Mouse (Mus musculus) spleen, embryonic (tissue): ENCODE data around the gene D630039A03Rik.

Experiments used
- CTCF ChIA-PET: fragments of 350-600 bp; sonication (Branson Sonifier 250); formaldehyde crosslinking; loops from one replicate; lab custom pipeline; 2022; lab: Charles Lee

The D630039A03Rik gene

DNA sequence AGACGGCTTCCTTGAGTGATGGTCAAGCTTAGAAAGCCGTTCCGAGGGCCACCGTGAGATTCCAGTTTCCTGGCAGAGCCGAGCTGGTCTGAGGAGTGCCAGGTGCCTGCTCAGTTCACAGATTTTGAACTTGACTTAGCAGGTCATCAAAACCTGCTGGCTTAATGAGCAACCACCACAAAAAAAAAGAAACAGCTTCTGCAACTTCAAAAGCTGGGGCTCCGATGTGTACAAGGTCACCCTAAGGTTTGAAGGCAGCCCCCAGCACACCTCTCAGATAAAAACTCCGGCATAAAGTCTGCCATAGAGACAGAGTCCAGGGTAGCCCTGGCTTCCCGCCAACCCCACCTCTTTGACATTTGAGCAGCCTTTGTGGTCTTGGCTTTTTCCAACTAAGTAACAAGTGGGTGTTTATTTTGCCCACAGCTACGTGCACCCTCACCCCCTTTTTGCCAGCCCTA is at the start of gene D630039A03Rik:
TSS of gene D630039A03Rik (minus strand) at position 97 of the 461 bp plus-strand sequence.
- CTCF ChIA-PET, result no interaction called here

DNA sequence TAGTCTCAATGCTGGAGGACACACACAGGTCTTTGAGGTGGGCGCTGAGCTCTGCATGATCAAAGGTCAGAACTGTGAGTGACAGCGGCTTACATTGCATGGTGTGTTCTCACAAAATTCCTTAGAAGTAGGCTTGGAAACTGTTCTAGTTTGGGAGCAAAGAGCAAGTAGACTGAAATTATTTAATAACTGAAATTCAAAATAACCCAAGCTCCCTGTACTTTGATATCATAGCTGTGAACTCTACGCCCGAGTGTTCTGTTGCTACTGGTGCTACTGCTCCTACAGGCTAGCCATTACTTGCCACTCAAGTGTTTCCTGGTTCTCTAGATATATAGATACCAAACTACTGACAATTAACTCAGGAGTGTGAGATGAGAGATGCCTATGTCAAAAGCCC is 49.4 kb upstream of the D630039A03Rik start:
- CTCF ChIA-PET, result no interaction called here

DNA sequence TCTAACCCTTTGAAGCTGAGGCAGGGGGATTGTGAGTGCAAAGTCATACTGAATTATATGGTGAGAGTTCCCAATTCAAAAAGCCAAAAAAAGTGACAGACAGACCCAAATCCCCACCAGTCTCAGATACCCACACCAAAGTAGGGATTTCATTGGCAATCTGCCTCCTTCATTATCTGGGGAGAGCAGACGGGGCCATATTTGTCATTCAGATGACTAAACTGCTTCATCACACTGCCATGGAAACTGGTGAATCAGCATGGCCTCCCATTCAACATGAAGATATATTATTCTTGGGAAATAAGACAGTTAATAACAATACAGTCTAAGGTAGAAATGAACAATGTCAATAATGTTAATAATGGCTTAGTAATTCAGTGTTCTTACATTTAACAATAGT is 48.0 kb upstream of the D630039A03Rik start:
- CTCF ChIA-PET, result no interaction called here

DNA sequence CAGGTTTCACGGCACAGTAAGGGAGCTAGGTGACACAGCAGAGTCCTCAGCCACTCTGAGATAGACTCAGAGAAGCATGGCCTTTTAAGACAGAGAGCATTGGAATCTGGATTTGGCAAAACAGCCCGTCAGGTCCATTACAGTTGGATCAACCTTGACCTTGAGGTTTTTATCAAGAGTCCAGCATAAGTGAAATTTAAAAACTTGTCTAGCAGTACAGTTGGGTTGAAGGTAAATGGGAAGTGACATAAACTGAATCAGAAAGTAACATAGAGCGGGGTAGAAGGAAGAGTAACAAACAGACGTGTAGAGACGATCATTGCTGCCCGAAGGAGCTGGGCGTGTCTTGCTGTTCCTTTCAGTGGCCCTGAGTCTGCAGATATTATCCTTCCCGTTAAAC is 43.0 kb upstream of the D630039A03Rik start:
- CTCF ChIA-PET, result interaction anchor here (0.7 kb wide), 1 partner anchor 1866 kb away, joined by 7 read pairs; no protein-coding TSS in a partner anchor

DNA sequence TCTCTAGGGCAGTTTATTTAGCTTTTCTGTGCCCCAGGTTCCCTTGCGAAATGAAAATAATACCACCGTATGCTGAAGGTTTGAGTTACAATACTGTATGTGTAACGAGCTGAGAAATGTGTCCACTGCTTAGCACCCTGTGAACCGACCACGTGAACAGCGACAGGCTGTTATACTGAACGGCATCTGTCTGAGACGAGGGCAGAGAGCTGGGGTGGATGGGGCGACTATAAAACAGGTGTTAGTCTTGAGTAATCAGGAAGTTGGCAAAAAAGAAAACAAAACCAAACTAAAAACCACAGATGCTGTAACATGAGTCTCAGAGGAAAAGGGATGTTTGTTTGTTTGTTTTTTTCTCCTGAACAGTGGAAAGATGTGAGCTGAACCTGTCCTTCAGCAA is 42.0 kb upstream of the D630039A03Rik start:
- CTCF ChIA-PET, result no interaction called here

DNA sequence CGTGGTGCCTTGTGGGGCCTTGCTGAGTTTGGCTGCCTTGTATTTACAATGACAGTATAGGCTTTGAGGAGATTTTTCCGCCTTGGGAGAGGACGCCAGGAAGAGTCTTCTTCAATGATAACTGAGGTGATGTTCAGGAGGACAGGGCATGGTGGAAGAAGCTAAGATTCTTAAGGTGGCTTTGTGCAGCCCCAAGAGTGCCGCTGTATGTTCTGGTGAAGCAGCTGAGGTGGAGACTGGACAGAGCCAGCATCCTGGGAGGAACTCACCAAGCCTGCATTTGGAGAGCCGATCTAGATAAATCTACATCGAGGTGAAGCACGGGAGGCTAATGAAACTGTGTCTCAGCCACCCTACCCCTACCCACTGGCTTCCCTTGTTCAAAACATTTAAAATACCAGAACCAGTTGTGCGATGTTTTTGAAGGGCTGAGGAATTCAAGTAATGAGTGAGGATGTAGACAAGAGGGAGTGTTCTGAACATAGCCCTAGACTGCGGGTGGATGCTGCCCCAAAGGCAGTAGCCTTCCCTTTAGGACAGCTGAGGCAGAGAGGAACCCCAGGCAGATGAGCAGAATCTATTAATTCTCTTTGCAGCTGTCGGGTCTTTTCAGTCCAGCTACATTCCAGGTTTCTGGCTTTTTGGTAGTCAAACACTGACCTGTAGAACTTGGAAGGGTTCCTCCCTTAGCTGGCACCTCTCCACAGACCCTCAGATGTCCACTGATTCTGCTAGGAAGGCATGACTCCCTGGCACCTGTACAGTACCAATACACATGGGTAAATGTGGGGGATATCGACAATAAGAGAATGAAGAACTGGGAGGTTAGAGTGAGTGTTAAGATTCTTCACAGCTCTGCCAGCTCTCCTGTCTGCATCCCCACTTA is 41.3 kb upstream of the D630039A03Rik start:
- CTCF ChIA-PET, result interaction anchor here (0.6 kb wide), 1 partner anchor 145 kb away, joined by 3 read pairs; no protein-coding TSS in a partner anchor

DNA sequence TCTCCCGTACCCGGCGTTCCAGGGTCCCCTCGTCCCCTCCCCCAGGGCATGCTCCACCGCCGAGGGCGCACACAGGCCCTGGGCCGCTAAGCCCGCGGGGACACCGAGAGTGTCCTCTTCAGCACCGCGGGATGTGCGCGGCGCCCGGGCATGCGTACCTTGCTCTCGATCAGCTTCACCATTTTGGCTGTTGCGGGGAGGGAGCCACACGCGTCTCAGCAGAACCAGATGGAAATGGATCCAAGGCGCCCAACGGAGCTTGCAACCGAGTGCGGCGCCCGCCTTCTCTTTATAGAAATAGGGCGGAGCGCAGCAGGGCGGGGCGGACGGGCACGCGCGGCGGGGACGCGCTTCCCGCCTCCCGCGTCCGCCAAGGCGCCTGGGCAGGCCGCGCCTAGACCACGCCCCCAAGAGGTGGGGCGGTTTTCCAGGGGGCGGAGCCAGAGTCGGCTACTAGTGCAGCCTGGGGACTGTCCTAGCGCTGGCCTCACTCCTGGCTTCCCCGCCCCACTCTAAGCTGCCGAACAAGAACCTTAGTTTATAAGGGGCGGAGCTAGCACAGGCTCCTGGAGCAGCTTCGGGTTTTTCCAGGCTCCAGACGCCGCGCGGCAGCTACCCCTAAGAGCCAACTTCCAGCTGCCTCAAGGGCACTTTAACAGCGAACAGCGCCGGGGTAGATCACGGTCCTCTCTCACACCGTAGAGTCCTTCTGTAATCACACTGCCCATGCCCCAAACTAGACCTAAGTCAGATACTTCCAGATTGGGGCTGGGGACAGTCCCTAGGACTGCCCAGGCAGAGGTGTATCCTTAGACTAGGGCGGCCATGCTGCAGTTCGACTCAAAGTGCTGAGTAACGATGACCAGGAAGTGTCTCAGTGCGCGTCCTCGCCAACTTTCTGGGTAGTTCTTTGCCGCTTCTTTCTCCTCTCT is 40.2 kb upstream of the D630039A03Rik start, which contains the start of gene Txn1:
TSS of gene Txn1 (minus strand) at position 383 of the 932 bp plus-strand sequence.
- CTCF ChIA-PET, result no interaction called here

DNA sequence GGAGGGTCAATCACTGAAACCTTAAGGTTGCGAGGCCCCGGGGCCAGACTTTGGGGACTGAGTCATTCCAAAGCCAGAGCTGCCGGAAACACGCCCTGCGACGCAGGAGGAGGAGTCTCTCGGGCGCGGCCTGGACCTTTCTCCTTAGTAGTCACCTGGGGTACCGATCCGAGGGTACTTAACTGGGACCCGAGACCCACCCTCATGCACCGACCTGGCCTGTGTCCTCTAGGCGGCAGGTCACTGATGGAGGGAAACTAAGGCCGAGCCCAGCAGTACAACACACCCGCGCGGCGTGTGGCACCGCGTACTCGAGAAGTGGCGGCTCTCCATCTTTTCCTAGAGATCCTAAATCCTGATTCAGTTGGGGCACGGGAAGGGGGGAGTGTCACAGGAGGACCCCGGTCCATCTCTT is 39.5 kb upstream of the D630039A03Rik start:
- CTCF ChIA-PET, result no interaction called here

DNA sequence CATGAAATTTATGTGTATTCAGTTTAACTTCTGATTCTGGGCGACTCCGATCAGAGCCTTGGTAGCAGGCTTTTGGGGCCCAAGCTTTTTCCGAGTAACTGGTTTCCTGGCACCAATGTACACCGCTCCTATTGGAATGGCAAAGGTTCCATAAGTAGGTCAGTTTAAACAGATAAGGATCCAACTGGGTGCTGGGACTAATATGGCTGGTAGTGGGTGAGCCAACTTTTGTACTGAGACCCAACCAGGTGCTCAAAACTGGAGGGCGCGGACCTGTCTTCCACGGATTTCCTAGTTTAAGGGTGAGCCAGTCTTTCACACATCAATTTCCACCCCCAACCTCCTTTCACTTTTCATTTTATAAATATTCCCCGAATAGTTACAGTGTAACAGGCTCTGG is 38.9 kb upstream of the D630039A03Rik start:
- CTCF ChIA-PET, result no interaction called here

DNA sequence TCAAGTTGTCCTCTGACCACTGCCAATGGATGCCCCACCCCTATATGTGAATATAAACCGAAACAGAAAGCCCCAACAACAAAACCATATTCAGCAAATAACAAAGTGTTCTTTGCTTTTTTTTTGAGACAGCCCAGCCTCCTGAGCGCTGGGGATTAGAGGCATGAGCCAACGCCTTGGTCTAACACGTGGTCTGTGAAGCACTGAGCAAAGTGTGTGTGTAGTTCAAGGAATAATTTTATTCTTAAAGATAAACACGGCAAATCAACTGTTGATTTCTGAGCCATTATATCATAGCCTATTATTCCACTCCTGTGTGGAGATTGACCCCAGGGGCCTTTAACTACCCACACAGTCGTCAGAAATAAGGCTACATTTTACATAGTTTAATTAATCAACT is 38.5 kb upstream of the D630039A03Rik start:
- CTCF ChIA-PET, result no interaction called here

DNA sequence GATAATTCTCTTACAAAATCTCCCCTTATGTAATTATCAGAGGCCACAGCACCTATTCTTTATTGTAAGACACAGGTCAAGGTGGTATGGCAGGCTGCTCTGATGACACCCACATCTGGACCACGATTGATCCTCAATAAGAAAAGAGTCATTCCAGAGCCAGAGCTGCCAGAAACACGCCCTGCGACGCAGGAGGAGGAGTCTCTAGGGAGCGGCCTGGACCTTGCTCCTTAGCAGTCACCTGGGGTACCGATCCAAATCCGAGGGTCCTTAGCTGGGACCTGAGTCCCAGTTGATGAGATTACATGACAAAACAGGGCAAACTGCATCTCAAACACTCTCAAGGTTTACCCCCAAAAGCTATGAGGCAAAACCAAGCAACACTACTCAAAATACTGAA is 37.7 kb upstream of the D630039A03Rik start:
- CTCF ChIA-PET, result no interaction called here

DNA sequence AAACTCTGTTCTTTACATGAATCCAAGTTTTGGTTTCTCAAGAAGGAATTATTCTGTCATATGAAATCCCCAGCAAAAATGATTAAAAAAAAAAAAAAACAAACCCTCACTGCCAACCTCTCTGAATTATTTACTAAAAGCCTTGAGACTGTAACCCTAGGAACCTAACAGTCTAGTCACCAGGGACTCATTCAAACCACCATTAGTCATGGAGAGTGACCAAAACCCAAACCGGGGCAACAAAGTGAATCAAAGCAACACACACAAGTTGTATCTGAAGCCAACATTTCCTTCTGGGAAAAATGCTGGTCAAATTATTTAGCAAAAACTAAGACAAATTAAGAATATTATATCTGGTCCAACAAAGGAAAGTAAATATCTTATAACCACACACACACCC is 36.8 kb upstream of the D630039A03Rik start:
- CTCF ChIA-PET, result no interaction called here

DNA sequence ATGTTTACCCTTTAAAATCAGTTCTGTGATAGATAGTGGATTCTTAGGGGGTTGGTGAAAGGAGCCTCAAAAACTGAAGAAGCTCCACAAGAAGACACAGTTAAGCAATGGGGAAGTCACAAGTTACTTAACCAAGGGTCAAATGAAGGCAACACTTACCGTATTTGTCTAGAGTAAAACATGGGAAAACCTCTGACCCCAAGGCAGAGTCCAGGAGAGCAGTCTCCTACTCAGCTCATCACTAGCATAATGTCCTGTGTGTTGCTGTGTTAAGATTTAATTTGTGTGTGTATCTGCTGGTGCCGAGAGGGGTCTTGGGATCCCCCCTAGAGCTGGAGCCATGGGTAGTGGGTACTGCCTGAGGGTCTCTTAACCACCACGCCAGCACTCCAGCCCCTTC is 36.3 kb upstream of the D630039A03Rik start:
- CTCF ChIA-PET, result no interaction called here

DNA sequence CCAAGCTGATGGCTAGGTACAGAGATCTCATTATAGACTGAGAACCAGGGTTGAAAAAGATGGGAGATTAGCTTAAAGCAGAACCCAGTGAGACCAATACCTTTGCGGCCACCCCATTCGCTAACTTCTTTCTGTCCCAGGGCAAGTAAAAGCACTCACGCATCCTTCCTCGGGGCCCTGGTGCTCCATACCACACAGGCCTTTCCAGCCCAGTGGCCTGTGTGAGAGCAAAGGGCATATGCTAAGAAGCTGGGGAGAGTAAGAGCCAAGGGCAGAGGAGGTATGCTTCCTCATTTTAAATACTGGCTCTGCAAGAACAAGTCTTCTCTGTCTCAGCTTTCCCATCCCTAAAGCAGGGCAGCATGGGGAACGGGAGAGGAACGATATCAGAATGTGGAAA is 33.8 kb upstream of the D630039A03Rik start:
- CTCF ChIA-PET, result no interaction called here

DNA sequence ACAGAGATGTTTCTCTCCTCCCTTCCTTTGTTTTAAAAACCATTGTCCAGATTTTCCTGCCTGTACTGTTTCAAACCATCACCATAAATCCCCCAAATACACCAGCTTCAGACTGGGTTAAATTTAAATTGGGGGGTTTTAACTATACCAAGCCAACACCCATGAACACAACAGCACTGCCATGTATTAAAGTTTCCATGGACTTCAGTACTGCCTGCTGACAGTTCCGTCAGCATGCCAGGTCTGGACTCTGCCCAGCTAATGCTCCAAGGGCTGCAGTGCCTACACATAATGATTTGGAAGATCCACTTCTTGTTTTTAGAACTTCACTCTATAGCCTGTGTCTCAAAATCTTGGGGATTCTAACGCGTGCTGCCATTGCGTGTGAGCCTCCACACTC is 31.4 kb upstream of the D630039A03Rik start:
- CTCF ChIA-PET, result no interaction called here

DNA sequence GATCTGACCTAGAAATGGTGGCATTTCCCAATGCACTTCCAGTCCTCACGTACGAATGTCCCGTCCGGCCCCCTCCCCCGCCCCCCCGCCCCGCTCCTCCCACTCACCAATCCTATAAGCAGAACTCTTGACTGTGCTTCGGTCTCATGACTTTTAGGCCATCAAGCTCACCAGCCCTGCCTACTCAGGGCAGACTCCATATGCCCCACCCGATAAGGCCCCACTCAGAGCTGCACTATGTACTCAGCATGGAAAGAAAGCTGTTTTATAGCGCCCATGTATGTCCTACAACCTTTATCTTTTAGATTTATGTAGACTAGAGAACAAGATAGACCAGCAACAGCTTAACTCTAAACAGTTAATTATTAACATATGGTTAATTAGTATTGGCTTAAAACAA is 30.9 kb upstream of the D630039A03Rik start:
- CTCF ChIA-PET, result interaction anchor here (0.6 kb wide), 1 partner anchor 25 kb away, joined by 3 read pairs; no protein-coding TSS in a partner anchor

DNA sequence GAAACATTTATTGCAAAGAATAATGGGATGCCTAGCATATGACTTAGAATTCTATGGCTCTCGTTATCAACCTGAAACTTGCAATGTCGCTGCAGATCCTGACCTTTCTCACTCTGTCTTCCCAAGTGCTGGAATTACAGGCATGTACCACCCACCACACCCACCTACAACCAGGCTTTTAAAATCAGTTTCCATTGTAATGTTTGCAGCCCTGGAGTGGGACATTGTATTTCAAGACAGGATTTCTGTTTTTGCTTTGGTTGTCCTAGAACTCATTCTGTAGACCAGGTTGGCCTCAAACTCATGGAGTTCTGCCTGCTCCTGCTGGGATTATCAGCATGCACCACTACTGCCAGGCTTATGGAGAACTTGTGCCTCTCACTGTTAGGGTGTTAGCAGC is 26.8 kb upstream of the D630039A03Rik start:
- CTCF ChIA-PET, result no interaction called here

DNA sequence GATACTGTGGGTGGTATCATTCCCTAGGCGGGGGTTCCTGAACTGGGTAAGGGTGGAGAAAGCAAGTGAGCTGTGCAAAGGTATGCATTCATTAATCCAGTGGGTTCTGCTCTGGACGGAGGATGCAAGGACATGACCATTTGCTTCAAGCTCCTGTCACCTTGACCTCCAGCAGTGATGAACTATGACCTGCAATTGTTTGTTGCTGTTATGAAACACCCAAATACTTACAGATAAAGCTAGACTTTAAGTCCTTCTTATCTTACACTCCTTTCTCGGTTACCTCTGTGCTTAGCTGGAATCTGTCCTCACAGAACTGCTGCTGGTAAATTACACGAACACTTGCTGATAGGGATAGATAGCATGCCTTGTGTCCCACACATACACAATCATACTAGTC is 24.5 kb upstream of the D630039A03Rik start:
- CTCF ChIA-PET, result interaction anchor here (0.7 kb wide), 1 partner anchor 171 kb away, joined by 4 read pairs; no protein-coding TSS in a partner anchor

DNA sequence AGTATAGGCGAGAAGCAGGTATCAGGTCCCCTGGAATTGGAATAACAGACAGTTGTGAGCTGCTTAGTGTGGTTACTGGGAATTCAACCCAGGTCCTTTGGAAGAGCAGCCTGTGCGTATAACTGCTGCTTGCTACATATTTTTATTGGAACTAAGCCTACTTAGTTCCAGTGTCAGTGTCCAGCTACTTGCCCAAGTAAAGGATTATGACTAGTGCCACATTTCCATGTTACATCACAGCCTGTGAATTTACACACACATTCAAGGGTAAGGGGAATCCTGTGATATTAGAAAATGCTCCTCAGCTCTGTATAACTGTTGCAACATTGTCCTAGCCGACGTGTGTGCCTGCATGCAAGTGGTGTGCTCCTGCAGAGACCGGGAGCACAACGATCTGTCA is 21.2 kb upstream of the D630039A03Rik start:
- CTCF ChIA-PET, result no interaction called here

DNA sequence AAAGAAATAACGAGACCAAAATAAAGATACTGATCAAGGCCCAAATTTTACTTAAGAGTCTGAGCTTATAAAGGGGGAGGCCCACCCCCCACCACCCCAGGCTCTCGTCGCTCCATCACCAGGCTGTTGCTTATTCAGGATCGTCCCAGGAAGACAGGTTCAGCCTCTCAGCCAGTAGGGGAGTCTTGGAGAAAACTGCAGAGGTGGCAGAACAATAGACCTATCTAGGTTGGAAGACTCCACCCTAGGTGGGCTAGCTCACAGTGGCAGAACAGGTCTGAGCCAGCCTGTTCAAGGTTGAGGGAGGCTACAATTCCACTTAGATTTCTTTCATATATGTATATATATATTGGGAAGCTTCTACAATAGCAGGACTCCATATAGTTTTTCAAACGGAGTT is 18.1 kb upstream of the D630039A03Rik start:
- CTCF ChIA-PET, result no interaction called here

DNA sequence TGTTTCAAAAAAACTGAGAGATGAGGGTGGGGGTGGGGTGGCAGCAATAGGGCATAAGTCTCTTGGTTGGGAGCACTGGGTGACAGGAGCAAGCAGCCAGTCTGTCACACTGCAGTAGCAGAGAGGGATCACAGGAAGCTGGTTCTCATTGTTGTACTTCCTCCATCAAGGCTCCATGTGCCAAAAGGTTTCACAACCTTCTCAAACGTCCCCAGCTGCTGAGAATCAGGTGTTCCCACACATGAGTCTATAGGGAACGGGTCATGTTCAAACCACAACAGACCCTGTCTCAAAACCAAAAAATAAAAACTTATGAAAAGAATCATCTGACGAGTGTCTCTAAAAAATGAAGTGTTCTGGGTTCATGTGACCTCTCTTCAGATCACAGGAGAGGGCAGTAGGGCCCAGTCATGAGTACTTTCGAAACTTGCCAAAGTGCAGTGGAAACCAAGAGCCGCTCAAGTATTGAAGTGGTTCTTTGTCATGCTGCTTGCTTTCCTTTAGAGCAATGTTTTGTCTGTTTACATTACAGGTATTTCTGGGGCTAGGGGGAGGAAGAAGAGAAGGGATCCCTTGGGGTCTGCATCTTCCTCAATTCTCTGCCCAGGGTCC is 14.6 kb upstream of the D630039A03Rik start:
- CTCF ChIA-PET, result no interaction called here
